Mouse (Mus musculus): ENCODE data around the gene Kmt5c.

Kmt5c gene

DNA sequence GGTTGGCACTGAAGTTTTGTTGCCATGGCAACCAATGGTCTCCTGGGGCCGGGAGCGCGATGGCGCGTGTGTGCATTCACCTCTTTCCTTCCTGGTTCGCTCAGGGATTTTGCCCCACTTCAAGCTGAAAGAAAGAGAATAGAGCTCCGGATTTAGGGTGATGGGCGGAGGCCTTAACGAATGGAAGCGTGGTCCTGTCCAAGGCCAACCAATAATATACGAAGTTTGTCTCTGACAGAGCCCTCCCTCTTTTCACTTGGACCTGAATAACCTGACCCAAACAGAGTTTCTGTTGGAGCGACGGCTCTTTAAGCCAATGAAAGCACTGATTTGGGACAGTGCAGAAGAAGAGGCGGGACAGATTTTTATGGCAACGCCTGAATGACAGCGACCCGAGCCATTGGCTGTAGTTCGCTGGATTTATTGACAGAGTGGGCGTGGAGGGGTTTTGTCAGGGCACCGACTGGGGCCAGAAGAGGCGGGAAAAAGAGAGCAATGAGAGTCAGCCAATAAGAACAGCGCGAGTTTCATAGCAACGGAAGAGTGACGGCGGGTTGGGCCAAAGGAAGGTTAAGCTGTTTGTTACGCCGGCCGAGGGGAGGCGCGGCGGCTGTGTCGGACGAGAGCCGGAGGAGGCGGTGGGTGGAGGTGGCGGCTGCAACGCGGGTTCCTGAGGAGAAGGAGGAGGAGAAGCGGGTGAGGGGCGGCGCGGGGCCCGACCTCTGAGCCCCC lies at the start of gene Kmt5c:
Kmt5c (plus strand) TSS at position 572 of the 732 bp plus-strand sequence.
- peak; percentile 100 for DNase-seq (ENCODE audit: low read depth, low spot score)

DNA sequence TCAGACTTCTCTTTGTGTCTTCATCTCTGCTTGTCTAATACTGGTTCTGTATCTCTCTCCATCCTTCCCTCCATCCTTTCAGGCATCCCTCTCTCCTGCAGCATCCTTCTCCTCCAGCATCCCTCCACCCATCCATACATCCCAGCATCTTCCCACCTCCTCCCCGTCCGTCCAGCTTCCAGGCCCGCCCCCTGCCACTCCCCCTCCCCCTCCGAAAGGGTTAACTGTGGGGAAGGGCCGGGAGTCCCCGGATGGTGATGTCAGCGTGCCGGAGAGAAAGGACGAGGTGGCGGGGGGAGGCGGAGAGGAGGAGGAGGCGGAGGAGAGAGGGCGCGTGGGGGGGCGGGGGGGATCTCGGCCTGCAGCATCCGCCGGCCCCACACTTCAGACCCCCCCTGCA lies 49.5 kb upstream of the Kmt5c start, which contains the start of gene Brsk1:
Brsk1 (plus strand) TSS at position 218 of the 400 bp plus-strand sequence.
- no peak for DNase-seq (ENCODE audit: low read depth, low spot score)

DNA sequence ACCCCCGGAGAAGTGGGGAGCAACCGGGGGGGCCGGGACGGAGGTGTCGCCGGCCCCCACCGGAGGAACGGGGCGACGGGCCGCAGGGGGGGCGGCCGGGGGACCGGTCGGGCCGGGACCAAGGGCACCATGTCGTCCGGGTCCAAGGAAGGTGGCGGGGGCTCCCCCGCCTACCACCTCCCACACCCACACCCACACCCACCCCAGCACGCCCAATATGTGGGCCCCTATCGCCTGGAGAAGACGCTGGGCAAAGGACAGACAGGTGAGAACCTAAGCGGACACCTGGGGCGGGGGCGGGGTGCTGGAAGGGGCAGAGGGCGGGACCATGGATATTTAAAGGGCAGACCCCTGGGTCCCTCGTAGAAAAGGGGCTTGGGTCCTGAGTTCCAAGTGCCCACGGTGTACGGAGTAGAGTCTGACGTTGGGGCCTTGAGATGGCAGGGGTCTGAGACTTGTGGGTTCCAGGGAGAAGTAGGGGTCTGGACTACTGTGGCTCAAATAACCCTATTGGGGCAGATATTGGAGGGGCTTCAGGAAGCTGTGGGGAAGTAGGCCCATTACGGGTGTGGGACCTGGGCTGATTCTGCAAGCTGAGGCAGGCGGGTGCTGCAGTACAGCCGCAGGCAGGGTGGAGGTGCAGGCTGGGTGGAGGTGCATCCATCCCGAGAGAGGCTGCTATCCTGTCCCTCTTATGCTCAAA lies 48.8 kb upstream of the Kmt5c start:
- no peak for DNase-seq (ENCODE audit: low read depth, low spot score)

DNA sequence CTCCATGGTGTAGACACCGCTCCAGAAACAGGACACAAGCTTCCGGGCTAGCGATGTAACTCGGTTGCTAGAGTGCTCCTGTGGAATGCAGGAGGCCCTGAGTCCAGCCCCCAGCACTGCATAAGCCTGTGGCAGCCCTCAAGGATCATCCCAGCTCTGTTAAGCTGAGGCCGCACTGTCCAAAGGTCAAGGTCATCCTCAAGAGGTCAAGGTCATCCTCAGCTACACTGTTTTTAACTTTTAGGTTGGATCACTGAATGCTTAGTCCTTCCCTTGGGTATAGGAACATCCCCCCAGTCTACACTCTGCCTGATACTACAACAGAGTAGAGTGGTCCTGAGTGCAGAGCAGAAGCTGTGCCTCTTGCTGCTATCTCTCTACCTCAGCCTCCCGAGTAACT lies 46.9 kb upstream of the Kmt5c start:
- DNase-seq (ENCODE audit: low read depth, low spot score), result no peak

DNA sequence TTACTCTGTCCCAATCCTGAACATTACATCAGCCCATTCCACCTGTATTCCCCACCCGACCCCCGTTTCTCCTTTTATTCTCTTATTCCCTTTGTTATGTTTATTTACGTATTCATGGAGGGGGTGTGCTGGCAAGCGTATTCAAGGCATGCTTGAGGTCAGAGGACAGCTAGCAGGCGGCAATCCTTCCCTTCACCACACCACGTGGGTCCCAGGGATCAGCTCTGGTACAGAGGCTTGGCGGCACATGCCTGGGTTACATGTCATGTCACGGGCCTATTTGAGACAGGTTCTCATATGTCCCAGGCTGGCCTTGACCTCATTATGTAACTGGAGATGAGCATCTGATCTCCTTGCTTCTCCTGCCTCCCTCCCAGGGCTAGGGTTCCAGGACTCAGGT lies 37.6 kb upstream of the Kmt5c start:
- DNase-seq (ENCODE audit: low read depth, low spot score), result no peak

DNA sequence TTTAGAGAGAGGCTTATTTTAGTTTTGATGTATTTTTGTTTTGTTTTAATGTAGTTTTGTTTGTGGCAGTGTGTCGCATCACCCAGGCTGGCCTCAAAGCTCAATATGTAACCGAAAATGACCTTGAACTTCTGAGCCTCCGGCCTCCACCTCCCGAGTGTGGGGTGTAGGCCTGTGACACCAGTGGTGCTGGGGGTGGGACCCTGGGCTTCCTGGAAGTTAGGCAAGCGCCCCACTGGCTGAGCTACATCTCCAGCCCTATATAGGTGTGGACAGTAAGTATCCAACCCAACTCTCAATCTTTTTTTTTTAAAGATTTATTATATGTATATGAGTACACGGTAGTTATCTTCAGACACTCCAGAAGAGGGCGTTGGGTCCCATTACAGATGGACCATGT lies 36.7 kb upstream of the Kmt5c start:
- no peak for DNase-seq (ENCODE audit: low read depth, low spot score)

DNA sequence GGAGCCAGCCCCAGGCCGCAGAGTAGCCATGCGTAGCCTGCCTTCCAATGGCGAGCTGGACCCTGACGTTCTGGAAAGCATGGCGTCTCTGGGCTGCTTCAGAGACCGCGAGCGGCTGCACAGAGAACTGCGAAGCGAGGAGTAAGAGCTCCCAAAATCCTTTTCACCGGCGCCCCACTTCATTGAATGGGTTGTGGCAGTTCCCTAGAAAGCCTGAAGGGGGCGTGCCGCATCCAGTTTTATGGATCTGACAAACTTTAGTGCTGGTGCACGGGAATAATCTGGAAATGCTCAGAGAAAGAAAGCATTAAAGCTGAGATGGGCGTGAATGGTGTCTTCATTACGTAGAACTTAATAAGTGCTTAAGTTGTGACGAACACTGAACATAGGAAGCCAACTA lies 34.8 kb upstream of the Kmt5c start:
- no peak for DNase-seq (ENCODE audit: low read depth, low spot score)

DNA sequence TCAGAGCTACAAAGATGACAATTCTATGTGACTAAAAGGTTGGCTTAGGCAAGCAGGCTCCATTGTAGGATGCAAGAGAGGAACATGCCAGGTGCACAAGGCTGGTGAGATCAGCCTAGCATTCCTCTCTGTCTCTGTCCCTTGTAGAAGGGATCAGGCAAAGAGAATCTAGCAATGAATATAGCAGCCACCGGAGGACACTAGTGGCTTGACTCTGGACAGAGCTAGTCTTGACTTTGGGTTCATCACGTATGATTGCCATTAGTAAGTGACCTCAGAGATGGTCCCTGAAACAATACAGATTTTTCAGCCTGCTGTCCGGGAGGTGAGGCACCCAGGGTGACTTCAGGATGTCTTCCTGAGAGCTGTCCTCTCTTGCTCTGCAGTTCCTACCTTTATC lies 27.3 kb upstream of the Kmt5c start:
- DNase-seq (ENCODE audit: low read depth, low spot score), result no peak

DNA sequence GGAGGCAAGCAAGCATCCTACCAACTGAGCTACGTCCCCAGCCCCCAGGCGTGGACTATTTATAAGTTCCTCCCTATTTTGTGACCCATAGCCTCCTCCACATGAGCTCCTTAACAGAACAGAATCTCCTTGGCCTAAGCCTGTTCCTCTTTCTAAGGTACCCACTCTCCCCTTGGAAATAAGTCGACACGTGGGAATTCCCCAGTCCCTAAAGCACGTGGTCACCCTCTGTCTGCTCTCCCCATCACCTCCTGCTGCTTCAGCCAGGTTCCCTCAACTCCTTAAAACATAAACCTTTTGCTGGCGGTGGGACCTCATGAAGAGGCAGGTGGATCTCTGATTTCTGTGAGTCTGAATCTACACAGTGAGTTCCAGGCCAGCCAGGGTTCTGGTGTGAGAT lies 23.0 kb upstream of the Kmt5c start:
- no peak for DNase-seq (ENCODE audit: low read depth, low spot score)

DNA sequence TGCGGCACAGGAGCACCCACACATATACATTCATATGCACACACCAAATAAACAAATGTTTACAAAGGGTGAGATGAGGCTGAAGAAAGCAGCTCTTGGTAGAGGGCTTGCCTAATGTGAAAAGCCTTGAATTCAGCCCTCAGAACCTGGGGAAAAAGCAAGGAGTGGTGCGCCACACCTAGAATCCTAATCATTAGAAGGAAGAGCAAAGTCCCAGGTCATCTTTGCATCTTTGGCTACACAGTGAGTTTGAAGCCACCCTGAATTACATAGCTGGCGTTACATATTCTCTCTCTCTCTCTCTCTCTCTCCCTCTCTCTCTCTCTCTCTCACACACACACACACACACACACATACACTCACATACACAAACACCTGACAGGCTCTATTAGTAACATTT lies 20.6 kb upstream of the Kmt5c start:
- DNase-seq (ENCODE audit: low read depth, low spot score), result no peak

DNA sequence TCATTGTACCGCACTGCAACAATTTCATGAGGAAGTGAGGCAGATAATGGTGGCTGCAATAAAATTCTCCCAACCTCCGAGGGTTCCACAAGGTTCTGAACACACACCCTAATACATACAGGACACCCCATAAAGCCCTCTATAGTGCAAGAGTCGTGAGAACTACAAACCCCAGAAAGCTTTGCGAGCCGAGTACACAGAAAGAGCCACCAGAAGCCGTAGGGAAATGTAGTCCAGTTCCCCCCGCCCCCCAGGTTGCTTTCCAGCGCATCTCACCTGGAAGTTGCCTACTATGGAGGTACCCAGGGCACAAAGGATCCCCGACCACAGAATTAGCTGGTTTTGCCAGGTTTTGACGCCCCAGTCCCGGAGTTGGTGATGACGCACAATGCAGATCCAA lies 16.4 kb upstream of the Kmt5c start:
- peak; percentile 44 for DNase-seq (ENCODE audit: low read depth, low spot score)

DNA sequence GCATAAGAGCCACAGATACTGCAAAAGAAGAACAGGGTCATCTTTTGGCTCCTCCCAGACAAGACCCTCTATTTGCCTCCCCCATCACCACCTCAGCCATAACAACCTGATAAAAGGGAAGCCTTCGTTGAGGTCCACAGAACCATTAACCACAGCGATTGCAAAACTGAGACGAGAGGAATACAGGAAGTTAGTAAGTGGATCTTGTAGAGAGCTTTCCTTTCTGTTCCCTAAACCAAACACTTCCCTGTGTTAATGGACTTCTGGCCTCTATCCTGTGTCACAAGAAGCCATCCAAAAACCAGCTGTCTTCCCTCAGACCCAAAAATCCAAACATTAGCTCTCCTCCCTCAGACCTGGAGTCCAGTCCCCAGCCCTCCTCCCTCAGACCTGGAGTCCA lies 15.6 kb upstream of the Kmt5c start:
- no peak for DNase-seq (ENCODE audit: low read depth, low spot score)

DNA sequence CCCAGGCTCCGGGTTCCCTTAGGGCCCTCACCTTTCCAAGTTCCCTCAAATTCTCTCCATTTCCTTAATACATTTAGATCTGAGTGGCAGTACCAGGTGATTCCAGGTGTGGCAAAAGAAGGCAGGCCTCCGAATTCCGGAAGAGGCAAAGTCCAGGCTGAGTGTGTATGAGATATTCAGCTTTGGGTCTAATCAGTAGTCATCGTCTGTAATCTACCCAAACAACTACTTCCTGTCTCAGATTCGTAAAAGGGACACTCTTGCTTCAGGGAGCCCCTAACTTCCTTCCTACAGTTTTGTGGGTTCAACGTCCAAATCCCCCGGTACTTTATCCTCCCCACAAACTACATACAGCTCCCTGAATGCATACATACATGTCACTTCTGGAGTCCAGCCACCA lies 14.7 kb upstream of the Kmt5c start, which contains the start of gene Tmem150b:
Tmem150b (minus strand) TSS at position 81 of the 400 bp plus-strand sequence.
- DNase-seq (ENCODE audit: low read depth, low spot score), result no peak

DNA sequence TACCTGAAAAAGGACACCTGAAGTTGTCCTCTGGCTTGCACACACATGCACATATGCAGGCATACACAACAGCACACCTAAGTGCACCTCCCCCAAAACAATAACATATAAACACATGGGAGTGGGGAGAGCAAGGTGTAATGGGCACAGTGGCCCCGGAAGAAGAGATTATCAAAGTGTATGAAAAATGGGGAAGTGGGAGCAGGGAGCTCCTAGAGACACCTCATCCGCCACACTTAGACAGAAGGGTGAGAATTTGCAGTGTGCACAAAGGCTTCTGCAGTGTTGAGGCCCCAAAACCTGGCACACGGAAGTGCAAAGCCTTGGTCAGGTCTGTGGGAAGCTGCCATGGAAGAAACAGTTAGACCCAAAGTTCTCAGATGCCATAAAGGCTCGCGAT lies 8.8 kb upstream of the Kmt5c start:
- DNase-seq (ENCODE audit: low read depth, low spot score), result peak; percentile 41

DNA sequence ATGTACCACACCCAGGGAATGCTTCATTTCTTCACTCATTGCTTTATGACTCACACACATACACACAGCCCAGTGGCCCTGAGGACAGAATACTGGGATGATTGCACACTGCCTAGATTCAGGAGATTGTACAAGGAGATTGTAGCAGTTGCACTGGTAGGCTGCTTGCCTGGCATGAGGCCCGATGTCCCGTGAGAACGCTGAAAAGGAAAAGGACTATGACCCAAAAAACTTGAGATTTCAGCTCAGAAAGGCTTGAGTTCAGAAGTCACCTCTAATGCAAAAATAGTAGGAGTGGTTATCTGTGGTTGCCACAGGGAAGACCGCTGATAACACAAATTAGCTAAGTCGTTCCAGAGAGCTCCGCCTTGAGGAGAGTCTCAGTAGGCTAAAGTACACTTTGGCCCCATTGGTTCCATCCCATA lies 6.9 kb upstream of the Kmt5c start:
- no peak for DNase-seq (ENCODE audit: low read depth, low spot score)

DNA sequence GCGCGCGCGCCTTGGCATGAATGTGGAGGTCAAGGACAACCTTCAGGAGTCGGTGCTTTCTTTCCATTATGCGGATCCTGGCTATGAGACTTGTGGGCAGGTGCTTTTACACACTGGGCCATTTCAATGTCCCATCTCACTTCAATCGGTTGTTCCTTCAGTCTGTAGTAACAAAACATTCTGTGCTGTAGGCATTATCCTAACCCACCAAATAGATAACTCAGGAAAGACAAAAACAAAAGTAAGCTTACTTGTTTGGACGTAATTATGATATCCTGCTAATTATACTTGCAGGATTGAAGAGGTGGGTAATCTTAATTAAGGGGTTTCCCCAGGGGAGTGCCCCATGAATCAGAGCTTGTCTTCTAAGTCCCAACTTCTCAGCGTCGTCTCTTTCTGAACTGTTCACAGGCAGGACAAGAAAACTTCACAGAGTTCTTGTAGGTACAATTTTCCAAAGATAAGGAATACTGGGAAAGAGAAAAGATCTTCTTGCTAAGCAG lies 823 bp upstream of the Kmt5c start:
- DNase-seq (ENCODE audit: low read depth, low spot score), result no peak

DNA sequence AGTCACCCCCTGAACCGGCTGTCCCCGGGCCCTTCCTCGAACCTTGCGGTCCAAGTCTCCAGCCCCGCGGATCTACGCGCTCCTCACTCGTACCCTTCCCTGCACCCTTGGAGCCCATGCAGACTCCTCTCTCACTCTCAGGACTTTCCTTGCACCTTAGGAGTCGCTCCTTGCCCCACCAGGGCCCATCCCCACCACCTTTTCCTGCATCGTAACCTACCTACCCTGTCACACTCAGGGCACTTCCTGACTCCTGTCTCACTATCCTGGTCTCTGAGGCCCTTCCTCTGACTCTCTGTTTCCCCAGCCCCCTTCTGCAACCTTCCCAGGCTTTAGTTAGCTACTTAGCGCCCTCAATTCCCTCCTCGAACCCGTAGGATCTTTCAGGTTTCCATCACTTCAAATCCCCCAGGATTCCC lies 403 bp downstream of the Kmt5c start:
- no peak for DNase-seq (ENCODE audit: low read depth, low spot score)

DNA sequence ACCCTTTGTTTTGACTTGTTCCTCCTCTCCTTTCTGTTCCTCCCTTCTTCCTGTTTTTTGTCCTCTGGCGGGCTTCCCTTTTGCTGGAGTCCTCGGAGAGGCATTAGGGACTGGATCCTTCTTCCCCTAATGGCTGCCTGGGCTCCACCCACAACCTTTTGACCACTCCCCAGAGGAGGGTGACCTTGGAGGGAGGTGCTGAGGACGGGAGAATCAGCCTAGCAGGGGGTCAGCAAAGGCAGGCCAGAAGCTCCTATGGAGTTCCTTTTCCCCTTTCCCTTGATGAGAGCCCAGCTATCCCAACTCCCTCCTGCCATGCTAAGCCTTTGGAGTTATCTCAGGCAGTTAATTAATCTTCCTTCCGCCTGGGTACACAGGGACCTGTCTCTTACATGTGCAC lies 1.2 kb downstream of the Kmt5c start:
- peak; percentile 69 for DNase-seq (ENCODE audit: low read depth, low spot score)

DNA sequence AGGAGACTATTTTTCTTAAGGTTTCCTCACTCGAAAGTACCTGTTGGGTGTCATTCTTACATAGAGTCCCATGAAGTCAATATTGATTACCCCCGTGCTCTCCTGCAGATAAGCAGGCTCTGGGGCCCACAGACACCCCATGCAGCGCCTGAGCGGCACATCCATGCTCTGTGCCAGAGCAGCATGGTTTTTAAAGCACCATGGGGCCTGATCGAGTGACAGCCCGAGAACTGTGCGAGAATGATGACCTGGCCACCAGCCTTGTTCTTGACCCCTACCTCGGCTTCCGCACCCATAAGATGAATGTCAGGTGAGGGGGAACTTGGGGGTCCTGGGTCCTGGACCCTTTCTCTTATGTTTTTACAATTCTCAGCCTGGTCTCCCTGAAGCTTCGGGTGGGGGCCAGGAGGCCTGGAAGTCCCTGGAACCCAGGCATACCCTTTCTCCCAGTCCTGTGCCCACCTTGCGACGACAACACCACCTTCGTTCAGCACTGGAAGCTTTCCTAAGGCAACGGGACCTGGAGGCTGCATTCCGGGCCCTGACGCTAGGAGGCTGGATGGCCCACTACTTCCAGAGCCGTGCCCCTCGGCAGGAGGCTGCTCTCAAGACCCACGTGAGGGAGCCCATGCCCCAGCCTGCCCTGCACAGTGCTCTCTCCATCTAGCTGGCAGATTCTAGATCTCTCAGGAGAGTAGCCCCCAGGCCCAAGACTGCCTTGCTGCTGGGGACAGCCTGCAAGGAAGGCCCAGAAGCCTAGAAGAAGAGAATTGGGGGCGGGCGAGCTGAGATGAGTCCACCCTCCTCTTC lies 2.0 kb downstream of the Kmt5c start:
- no peak for DNase-seq (ENCODE audit: low read depth, low spot score)

DNA sequence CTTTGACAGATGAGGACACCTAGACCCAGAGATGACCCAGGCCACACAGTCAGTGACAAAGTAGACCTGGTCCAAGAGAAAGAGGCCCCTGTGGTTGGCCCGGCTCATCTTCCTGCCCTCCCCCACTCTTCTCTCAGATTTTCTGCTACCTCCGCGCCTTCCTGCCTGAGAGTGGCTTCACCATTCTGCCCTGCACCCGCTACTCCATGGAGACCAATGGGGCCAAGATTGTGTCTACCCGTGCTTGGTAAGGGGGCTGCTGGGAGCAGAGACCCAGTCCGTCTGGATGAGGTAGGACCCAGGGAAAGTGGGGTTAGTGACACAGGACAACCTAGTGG lies 2.5 kb downstream of the Kmt5c start:
- DNase-seq (ENCODE audit: low read depth, low spot score), result no peak

DNA sequence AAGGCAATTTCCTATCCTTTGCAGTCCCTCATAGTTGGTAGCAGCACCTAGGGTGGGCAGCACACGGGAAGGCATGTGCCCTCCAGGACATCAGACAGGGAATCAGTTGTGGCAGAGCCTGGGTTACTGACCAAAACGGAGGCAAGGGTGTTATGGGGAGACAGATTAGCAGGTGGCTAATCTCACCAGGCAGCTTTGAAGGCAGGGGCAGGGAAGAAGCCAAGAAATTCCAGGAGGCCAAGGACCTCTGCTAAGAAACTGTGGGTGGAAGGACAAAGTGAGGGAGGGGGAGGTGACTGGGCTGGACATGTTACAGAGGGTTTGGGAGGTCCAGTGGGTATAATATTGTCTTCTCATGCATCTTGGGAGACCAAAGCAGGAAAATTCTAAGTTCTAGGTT lies 3.4 kb downstream of the Kmt5c start:
- no peak for DNase-seq (ENCODE audit: low read depth, low spot score)

DNA sequence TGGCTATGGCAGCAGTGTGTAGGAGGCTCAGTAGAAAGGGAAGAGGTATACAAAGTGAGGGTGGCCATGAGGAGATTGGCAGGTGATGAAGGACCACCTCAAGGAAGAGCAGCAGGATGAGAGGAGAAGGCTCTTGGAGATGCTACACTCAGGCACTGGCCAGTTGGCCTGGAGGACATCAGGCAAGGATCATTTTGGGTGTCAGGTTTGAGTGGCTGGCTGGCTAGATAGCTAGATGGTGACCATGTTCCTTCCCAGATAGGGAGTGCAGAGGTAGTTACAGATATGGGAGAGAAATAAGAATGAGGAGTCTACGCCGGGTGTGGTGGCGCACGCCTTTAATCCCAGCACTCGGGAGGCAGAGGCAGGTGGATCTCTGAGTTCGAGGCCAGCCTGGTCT lies 5.0 kb downstream of the Kmt5c start:
- DNase-seq (ENCODE audit: low read depth, low spot score), result no peak

All from A20 (cell line).